Mouse (Mus musculus) gastrocnemius, postnatal 25 days (tissue): ENCODE measurements at regions not wholly inside any gene's neighbourhood (a gene's known extent, or its start where the extent isn't known, plus 50 kb on each side); places are given as distances from the start of the nearest gene placed in this dataset.

Experiments
- DNase-seq: peaks from one replicate; pipeline ENCODE4 v3.0.0; 2022

- DNase-seq: no peak
Observed at GRCm38 (mm10) chr2:115456372-115457022, 125.0 kb upstream of the BC052040 start.

GRCm38 (mm10) chr2:115460028-115460881 is 121.3 kb upstream of the BC052040 start:
- no peak for DNase-seq

- DNase-seq: no peak
Observed at GRCm38 (mm10) chr2:115460882-115461151, 120.7 kb upstream of the BC052040 start.

- DNase-seq: no peak
Observed at GRCm38 (mm10) chr2:115466170-115466569, 115.3 kb upstream of the BC052040 start.

- DNase-seq: no peak
Observed at GRCm38 (mm10) chr2:115467107-115467745, 114.3 kb upstream of the BC052040 start.

GRCm38 (mm10) chr2:115467936-115468335 is 113.6 kb upstream of the BC052040 start:
- DNase-seq: no peak

GRCm38 (mm10) chr2:115468471-115468909 is 113.0 kb upstream of the BC052040 start:
- DNase-seq: no peak

- DNase-seq: no peak
Observed at GRCm38 (mm10) chr2:115469165-115469821, 112.2 kb upstream of the BC052040 start.

GRCm38 (mm10) chr2:115472393-115472792 is 109.1 kb upstream of the BC052040 start:
- no peak for DNase-seq

GRCm38 (mm10) chr2:115483418-115484288 is 97.9 kb upstream of the BC052040 start:
- peak; percentile 24 for DNase-seq

- DNase-seq: no peak
Observed at GRCm38 (mm10) chr2:115488465-115488864, 93.1 kb upstream of the BC052040 start.

GRCm38 (mm10) chr2:115493020-115493419 is 88.5 kb upstream of the BC052040 start:
- no peak for DNase-seq

GRCm38 (mm10) chr2:115499904-115500303 is 81.6 kb upstream of the BC052040 start:
- DNase-seq: no peak

GRCm38 (mm10) chr2:115509527-115509926 is 72.0 kb upstream of the BC052040 start:
- DNase-seq: no peak

- no peak for DNase-seq
Observed at GRCm38 (mm10) chr2:115511146-115511545, 70.4 kb upstream of the BC052040 start.

- DNase-seq: no peak
Observed at GRCm38 (mm10) chr2:115511612-115512525, 69.6 kb upstream of the BC052040 start.

GRCm38 (mm10) chr2:115512891-115513290 is 68.6 kb upstream of the BC052040 start:
- DNase-seq: no peak

- DNase-seq: no peak
Observed at GRCm38 (mm10) chr2:115513774-115514231, 67.7 kb upstream of the BC052040 start.

GRCm38 (mm10) chr2:115514831-115515428 is 66.6 kb upstream of the BC052040 start:
- no peak for DNase-seq

GRCm38 (mm10) chr2:115515470-115515869 is 66.0 kb upstream of the BC052040 start:
- DNase-seq: no peak
